Mouse (Mus musculus): ENCODE data around the gene Gm17349. TPM values are rescaled to one million over a fixed set of nuclear protein-coding genes. Genes with fewer than 3 reads are reported as not detected.

Gene Gm17349
- total and polyA plus RNA-seq, 2 experiments = 1.4 TPM; not detected in 1

GRCm38 (mm10) chr15:99712666-99713559 is 7.6 kb upstream of the Gm17349 start:
- H3K79me2 ChIP-seq (ENCODE audit: control insufficient read depth, insufficient read depth, low read length) = no peaks in the 10 kb centered on the region
- H3K27me3 ChIP-seq (ENCODE audit: control insufficient read depth, insufficient read depth, low read length) = no peaks in the 10 kb centered on the region
- no peak overlapping the region for H3K4me3 ChIP-seq (ENCODE audit: insufficient read depth, low read depth, low read length)
- no peak overlapping the region for H3K9ac ChIP-seq (ENCODE audit: low read depth, low read length)
- no peak for DNase-seq (ENCODE audit: extremely low read depth, low read depth, low spot score)
- H3K4me1 ChIP-seq (ENCODE audit: control insufficient read depth, insufficient read depth, low read length) = peaks cover 44% of the 10 kb centered on the region
- H3K27ac ChIP-seq (replicated peaks; ENCODE audit: insufficient read depth, low read depth, low read length) = no peak overlapping the region
- no peaks in the 10 kb centered on the region for H3K36me3 ChIP-seq (ENCODE audit: control insufficient read depth, insufficient read depth, low read length)
- no peak for TF ChIP-seq CTCF (IDR thresholded peaks at IDR 0.05; ENCODE audit: low read depth, low read length)
- no peak for TF ChIP-seq POLR2A (IDR thresholded peaks at IDR 0.05; ENCODE audit: extremely low read depth, insufficient read depth, low read length)
- 68% methylated on average over 13 of the region's 13 CpGs for WGBS

- H3K36me3 ChIP-seq (ENCODE audit: control insufficient read depth, insufficient read depth, low read length) = peaks cover 4% of the 10 kb centered on the region; the same call in 1 of the 2 replicates
- peak; percentile 98 for DNase-seq (ENCODE audit: extremely low read depth, low read depth, low spot score)
- H3K9ac ChIP-seq (ENCODE audit: low read depth, low read length) = no peak overlapping the region
- no peaks in the 10 kb centered on the region for H3K27me3 ChIP-seq (ENCODE audit: control insufficient read depth, insufficient read depth, low read length)
- 26% methylated on average over 3 of the region's 3 CpGs for WGBS
- peak overlapping the region; percentile 67 for H3K27ac ChIP-seq (replicated peaks; ENCODE audit: insufficient read depth, low read depth, low read length)
- no peak for TF ChIP-seq POLR2A (IDR thresholded peaks at IDR 0.05; ENCODE audit: extremely low read depth, insufficient read depth, low read length)
- TF ChIP-seq CTCF (IDR thresholded peaks at IDR 0.05; ENCODE audit: low read depth, low read length) = no peak
- no peak overlapping the region for H3K4me3 ChIP-seq (ENCODE audit: insufficient read depth, low read depth, low read length)
- H3K4me1 ChIP-seq (ENCODE audit: control insufficient read depth, insufficient read depth, low read length) = peaks cover 38% of the 10 kb centered on the region
- H3K79me2 ChIP-seq (ENCODE audit: control insufficient read depth, insufficient read depth, low read length) = no peaks in the 10 kb centered on the region
Observed at GRCm38 (mm10) chr15:99711491-99711890, 6.2 kb upstream of the Gm17349 start.

- Histone ChIP-seq H3K4me1 (ENCODE audit: control insufficient read depth, insufficient read depth, low read length) (peaks cover 32% of the 10 kb centered on the region), H3K4me3 (ENCODE audit: insufficient read depth, low read depth, low read length) (no peak overlapping the region), H3K27ac (replicated peaks; ENCODE audit: insufficient read depth, low read depth, low read length) (peak overlapping the region; percentile 67), H3K9ac (ENCODE audit: low read depth, low read length) (peak overlapping the region; percentile 7; the same call in 1 of the 2 replicates), H3K27me3 (ENCODE audit: control insufficient read depth, insufficient read depth, low read length) (no peaks in the 10 kb centered on the region), H3K36me3 (ENCODE audit: control insufficient read depth, insufficient read depth, low read length) (peaks cover 4% of the 10 kb centered on the region; the same call in 1 of the 2 replicates), H3K79me2 (ENCODE audit: control insufficient read depth, insufficient read depth, low read length) (no peaks in the 10 kb centered on the region)
- no peak for TF ChIP-seq POLR2A (IDR thresholded peaks at IDR 0.05; ENCODE audit: extremely low read depth, insufficient read depth, low read length)
- peak; percentile 41 for TF ChIP-seq CTCF (IDR thresholded peaks at IDR 0.05; ENCODE audit: low read depth, low read length)
- WGBS = 28% methylated on average over 10 of the region's 10 CpGs
- DNase-seq (ENCODE audit: extremely low read depth, low read depth, low spot score) = peak; percentile 97
Observed at GRCm38 (mm10) chr15:99710221-99711190, 5.2 kb upstream of the Gm17349 start.

GRCm38 (mm10) chr15:99708176-99708575 is 2.9 kb upstream of the Gm17349 start:
- no peak overlapping the region for H3K9ac ChIP-seq (ENCODE audit: low read depth, low read length)
- H3K27me3 ChIP-seq (ENCODE audit: control insufficient read depth, insufficient read depth, low read length) = no peaks in the 10 kb centered on the region
- H3K36me3 ChIP-seq (ENCODE audit: control insufficient read depth, insufficient read depth, low read length) = peaks cover 4% of the 10 kb centered on the region; the same call in 1 of the 2 replicates
- H3K4me3 ChIP-seq (ENCODE audit: insufficient read depth, low read depth, low read length) = no peak overlapping the region
- H3K4me1 ChIP-seq (ENCODE audit: control insufficient read depth, insufficient read depth, low read length) = peaks cover 26% of the 10 kb centered on the region
- no peak for TF ChIP-seq POLR2A (IDR thresholded peaks at IDR 0.05; ENCODE audit: extremely low read depth, insufficient read depth, low read length)
- TF ChIP-seq CTCF (IDR thresholded peaks at IDR 0.05; ENCODE audit: low read depth, low read length) = no peak
- 96% methylated on average over 13 of the region's 13 CpGs for WGBS
- DNase-seq (ENCODE audit: extremely low read depth, low read depth, low spot score) = no peak
- H3K79me2 ChIP-seq (ENCODE audit: control insufficient read depth, insufficient read depth, low read length) = no peaks in the 10 kb centered on the region
- H3K27ac ChIP-seq (replicated peaks; ENCODE audit: insufficient read depth, low read depth, low read length) = no peak overlapping the region

- 87% methylated on average over 7 of the region's 7 CpGs for WGBS
- Histone ChIP-seq H3K27ac (replicated peaks; ENCODE audit: insufficient read depth, low read depth, low read length) (no peak overlapping the region), H3K4me1 (ENCODE audit: control insufficient read depth, insufficient read depth, low read length) (peaks cover 8% of the 10 kb centered on the region), H3K9ac (ENCODE audit: low read depth, low read length) (no peak overlapping the region), H3K36me3 (ENCODE audit: control insufficient read depth, insufficient read depth, low read length) (peaks cover 4% of the 10 kb centered on the region; the same call in 1 of the 2 replicates), H3K79me2 (ENCODE audit: control insufficient read depth, insufficient read depth, low read length) (0 out of 2 replicates have a peak, but pooled peaks cover 3% of the 10 kb centered on the region), H3K27me3 (ENCODE audit: control insufficient read depth, insufficient read depth, low read length) (no peaks in the 10 kb centered on the region), H3K4me3 (ENCODE audit: insufficient read depth, low read depth, low read length) (no peak overlapping the region)
- DNase-seq (ENCODE audit: extremely low read depth, low read depth, low spot score) = no peak
- TF ChIP-seq POLR2A (IDR thresholded peaks at IDR 0.05; ENCODE audit: extremely low read depth, insufficient read depth, low read length) = no peak
- TF ChIP-seq CTCF (IDR thresholded peaks at IDR 0.05; ENCODE audit: low read depth, low read length) = no peak
Observed at GRCm38 (mm10) chr15:99704881-99705280, 409 bp downstream of the Gm17349 start.

Data from liver, adult 2 months (tissue).